19 mouse cellular contexts compared by ENCODE assay signal in the genomic region with DNA sequence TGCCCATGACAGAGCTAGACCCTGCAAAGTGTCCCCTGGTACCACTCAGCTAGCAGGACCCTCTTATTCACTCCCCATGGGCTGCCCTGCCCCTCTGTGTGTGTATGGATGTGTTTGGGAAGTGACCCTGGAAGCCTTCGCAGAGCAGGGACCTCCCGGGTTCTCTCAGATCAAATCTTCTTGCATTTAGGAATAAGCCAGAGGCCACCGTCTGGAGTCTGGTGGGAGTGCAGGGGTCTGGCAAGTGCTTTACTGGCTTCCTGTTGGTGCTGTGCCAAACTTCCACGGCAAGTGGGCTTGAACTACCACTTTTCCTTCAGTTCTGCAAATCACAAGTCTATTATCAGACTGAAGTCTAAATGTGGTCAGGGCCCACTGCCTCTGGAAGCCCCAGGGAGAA. TPM values are rescaled to one million over a fixed set of nuclear protein-coding genes. Genes with fewer than 3 reads are reported as not detected.
DNase-seq lines count a peak whose midpoint lies in the region; ATAC-seq and TF ChIP-seq lines count a peak whose summit lies in the region.
"Had no signal": no experiment of that assay in that cellular context is flagged by ENCODE, and none has a peak within 500 bp of the region (broad histone marks: within the 10 kb centered on the region; RNA-seq: fewer than 3 reads in every experiment).

No protein-coding gene starts in this region.

- H3K36me3 ChIP-seq in kidney, embryonic 14.5 days (ENCODE audit: control insufficient read depth, insufficient read depth, low read length): 0 out of 2 replicates have a peak, but pooled peaks cover 3% of the 10 kb centered on the region
- no peaks in the 10 kb centered on the region for H3K36me3 ChIP-seq in midbrain, postnatal 0 days (ENCODE audit: insufficient read depth, low read length)
- H3K36me3 ChIP-seq in midbrain, embryonic 11.5 days (ENCODE audit: control insufficient read depth, insufficient read depth, low read length): no peaks in the 10 kb centered on the region
- H3K36me3 ChIP-seq in stomach, postnatal 0 days (ENCODE audit: control insufficient read depth, insufficient read depth, low read length): no peaks in the 10 kb centered on the region
- H3K36me3 ChIP-seq in midbrain, embryonic 16.5 days (ENCODE audit: control insufficient read depth, insufficient read depth, low read length): no peaks in the 10 kb centered on the region
- H3K36me3 ChIP-seq: embryonic facial prominence, embryonic 13.5 days; limb, embryonic 13.5 days had no signal

- no peak overlapping the region for H3K4me3 ChIP-seq in gastrocnemius, adult 2 months
- H3K4me3 ChIP-seq in kidney, embryonic 14.5 days (ENCODE audit: low read length): no peak overlapping the region
- H3K4me3 ChIP-seq in midbrain, postnatal 0 days (ENCODE audit: low read depth, low read length): no peak overlapping the region
- H3K4me3 ChIP-seq in midbrain, embryonic 11.5 days (ENCODE audit: low read depth, low read length): no peak overlapping the region
- no peak overlapping the region for H3K4me3 ChIP-seq in stomach, postnatal 0 days (ENCODE audit: low read depth, low read length)
- no peak overlapping the region for H3K4me3 ChIP-seq in midbrain, embryonic 16.5 days (ENCODE audit: low read depth, low read length)
- H3K4me3 ChIP-seq: embryonic facial prominence, embryonic 13.5 days; limb, embryonic 13.5 days; megakaryocyte, embryonic 14.5 days had no signal

- H3K4me1 ChIP-seq in kidney, embryonic 14.5 days (ENCODE audit: control insufficient read depth, insufficient read depth, low read length): peaks cover 41% of the 10 kb centered on the region
- H3K4me1 ChIP-seq in midbrain, postnatal 0 days (ENCODE audit: insufficient read depth, low read length): no peaks in the 10 kb centered on the region
- H3K4me1 ChIP-seq in midbrain, embryonic 11.5 days (ENCODE audit: control insufficient read depth, insufficient read depth, low read length): no peaks in the 10 kb centered on the region
- no peaks in the 10 kb centered on the region; the same call in 1 of the 2 replicates for H3K4me1 ChIP-seq in stomach, postnatal 0 days (replicated peaks; ENCODE audit: control insufficient read depth, insufficient read depth)
- no peaks in the 10 kb centered on the region; the same call in 1 of the 2 replicates for H3K4me1 ChIP-seq in midbrain, embryonic 16.5 days (ENCODE audit: control insufficient read depth, insufficient read depth, low read length)

- DNase-seq in gastrocnemius, adult 2 months: no peak
- DNase-seq in gastrocnemius, postnatal 36 days: no peak
- peak; percentile 80 for DNase-seq in kidney, postnatal 10 days
- peak; percentile 55 for DNase-seq in midbrain, postnatal 0 days (ENCODE audit: low spot score)
- DNase-seq in midbrain, embryonic 11.5 days (ENCODE audit: low spot score, missing footprints): no peak
- no peak for DNase-seq in stomach, postnatal 0 days (ENCODE audit: low spot score)
- DNase-seq: adrenal gland, adult 8-10 months; cerebellum, adult 18-20 months; right cerebral cortex, postnatal 14 days had no signal

- no peak for ATAC-seq in kidney, embryonic 14.5 days (ENCODE audit: low FRiP score, low TSS enrichment)
- ATAC-seq in midbrain, postnatal 0 days (ENCODE audit: low FRiP score): no peak
- no peak for ATAC-seq in midbrain, embryonic 11.5 days (ENCODE audit: low FRiP score)
- ATAC-seq in stomach, postnatal 0 days (ENCODE audit: low FRiP score, low TSS enrichment): no peak
- no peak for ATAC-seq in midbrain, embryonic 16.5 days
- ATAC-seq: forebrain, embryonic 16.5 days had no signal

- intact Hi-C loops in gastrocnemius, adult 2 months (cut with DNase I): no loop called here
- intact Hi-C loops in gastrocnemius, postnatal 36 days (cut with DNase I): no loop called here

- WGBS in kidney, embryonic 14.5 days: 19% methylated on average over 4 of the region's 4 CpGs
- WGBS in midbrain, postnatal 0 days: 32% methylated on average over 4 of the region's 4 CpGs
- 41% methylated on average over 4 of the region's 4 CpGs for WGBS in midbrain, embryonic 11.5 days
- 42% methylated on average over 4 of the region's 4 CpGs for WGBS in stomach, postnatal 0 days
- 38% methylated on average over 4 of the region's 4 CpGs for WGBS in midbrain, embryonic 16.5 days

- H3K4me2 ChIP-seq in kidney, embryonic 14.5 days (replicated peaks; ENCODE audit: low read depth, low read length): no peak overlapping the region
- H3K4me2 ChIP-seq in midbrain, postnatal 0 days (ENCODE audit: low read depth, low read length, poor library complexity, severe bottlenecking): no peak overlapping the region
- no peak overlapping the region for H3K4me2 ChIP-seq in midbrain, embryonic 11.5 days
- no peak overlapping the region for H3K4me2 ChIP-seq in stomach, postnatal 0 days (replicated peaks; ENCODE audit: low read depth)
- no peak overlapping the region for H3K4me2 ChIP-seq in midbrain, embryonic 16.5 days (ENCODE audit: low read length)
- H3K4me2 ChIP-seq: embryonic facial prominence, embryonic 13.5 days; hindbrain, embryonic 14.5 days; limb, embryonic 13.5 days had no signal

- no peak for TF ChIP-seq CTCF in gastrocnemius, adult 2 months (IDR thresholded peaks at IDR 0.05)
- TF ChIP-seq CTCF in midbrain, postnatal 0 days (IDR thresholded peaks at IDR 0.05): peak; percentile 29
- TF ChIP-seq CTCF in stomach, postnatal 0 days (IDR thresholded peaks at IDR 0.05; ENCODE audit: low read depth): peak; percentile 32

- H3K27me3 ChIP-seq in kidney, embryonic 14.5 days (ENCODE audit: control insufficient read depth, insufficient read depth, low read length): peaks cover 11% of the 10 kb centered on the region
- peaks cover 24% of the 10 kb centered on the region for H3K27me3 ChIP-seq in midbrain, postnatal 0 days (ENCODE audit: insufficient read depth, low read length)
- H3K27me3 ChIP-seq in midbrain, embryonic 11.5 days (ENCODE audit: control insufficient read depth, insufficient read depth, low read length): peaks cover 24% of the 10 kb centered on the region
- no peaks in the 10 kb centered on the region for H3K27me3 ChIP-seq in stomach, postnatal 0 days (ENCODE audit: control insufficient read depth, insufficient read depth, low read length)
- H3K27me3 ChIP-seq in midbrain, embryonic 16.5 days (ENCODE audit: control insufficient read depth, insufficient read depth, low read depth, low read length): peaks cover 27% of the 10 kb centered on the region

- no peak overlapping the region for H3K9ac ChIP-seq in kidney, embryonic 14.5 days (ENCODE audit: low read depth, low read length)
- H3K9ac ChIP-seq in midbrain, postnatal 0 days (replicated peaks; ENCODE audit: low read length, poor library complexity, severe bottlenecking): no peak overlapping the region
- H3K9ac ChIP-seq in midbrain, embryonic 11.5 days (ENCODE audit: low read length): no peak overlapping the region
- H3K9ac ChIP-seq in stomach, postnatal 0 days (ENCODE audit: low read length): no peak overlapping the region
- no peak overlapping the region for H3K9ac ChIP-seq in midbrain, embryonic 16.5 days (ENCODE audit: low read depth, low read length)
- H3K9ac ChIP-seq: embryonic facial prominence, embryonic 13.5 days; hindbrain, embryonic 14.5 days; limb, embryonic 13.5 days had no signal

- no peaks in the 10 kb centered on the region for H3K9me3 ChIP-seq in kidney, embryonic 14.5 days (ENCODE audit: control insufficient read depth, low read length)
- H3K9me3 ChIP-seq in midbrain, postnatal 0 days (ENCODE audit: low read length): no peaks in the 10 kb centered on the region
- no peaks in the 10 kb centered on the region for H3K9me3 ChIP-seq in midbrain, embryonic 11.5 days (ENCODE audit: control insufficient read depth, low read length)
- no peaks in the 10 kb centered on the region for H3K9me3 ChIP-seq in stomach, postnatal 0 days (ENCODE audit: control insufficient read depth, low read length)
- H3K9me3 ChIP-seq in midbrain, embryonic 16.5 days (replicated peaks; ENCODE audit: control insufficient read depth, low read length, poor library complexity, severe bottlenecking): no peaks in the 10 kb centered on the region
- H3K9me3 ChIP-seq: embryonic facial prominence, embryonic 13.5 days; limb, embryonic 13.5 days; megakaryocyte, embryonic 14.5 days had no signal

- H3K27ac ChIP-seq in gastrocnemius, adult 2 months: 0 out of 2 replicates have a peak overlapping the region, but pooled peaks have one; percentile 7
- H3K27ac ChIP-seq in kidney, embryonic 14.5 days (ENCODE audit: low read depth, low read length): no peak overlapping the region
- no peak overlapping the region for H3K27ac ChIP-seq in midbrain, postnatal 0 days (ENCODE audit: low read depth, low read length)
- no peak overlapping the region for H3K27ac ChIP-seq in midbrain, embryonic 11.5 days (ENCODE audit: low read depth, low read length)
- H3K27ac ChIP-seq in stomach, postnatal 0 days (replicated peaks): no peak overlapping the region
- H3K27ac ChIP-seq in midbrain, embryonic 16.5 days (ENCODE audit: low read length): no peak overlapping the region
- H3K27ac ChIP-seq: embryonic facial prominence, embryonic 13.5 days; hindbrain, embryonic 14.5 days; limb, embryonic 13.5 days had no signal

- TF ChIP-seq EP300 in stomach, postnatal 0 days (optimal IDR thresholded peaks at IDR 0.05): no peak

RNA-seq across cellular contexts. Expression of a gene that starts 11.8 kb away (rescaled TPM):
- total RNA-seq in gastrocnemius, adult 2 months (2021): 10 to 100 TPM; 29.1 to 54.8 TPM
- total RNA-seq in gastrocnemius, postnatal 36 days (2021): 10 to 100 TPM; 22.0 to 22.6 TPM
- polyA plus RNA-seq in kidney, embryonic 14.5 days (2014; fragmentation: Nextera tagmentation; extraction: Ambion mirVana): 16.5 and 18.8 TPM in 2 replicates
- 1.5 and 3.8 TPM in 2 replicates for total RNA-seq in midbrain, postnatal 0 days (2014; rRNA removed)
- 0.38 and 0.49 TPM in 2 replicates for polyA plus RNA-seq in midbrain, postnatal 0 days (2015; fragmentation: Nextera tagmentation; extraction: Ambion mirVana)
- polyA plus RNA-seq in midbrain, embryonic 11.5 days (2014; fragmentation: Nextera tagmentation; extraction: Ambion mirVana): 1.1 and 2.3 TPM in 2 replicates
- 14.5 and 15.6 TPM in 2 replicates for polyA plus RNA-seq in stomach, postnatal 0 days (2015; fragmentation: Nextera tagmentation; extraction: Ambion mirVana)
- polyA plus RNA-seq in midbrain, embryonic 16.5 days (2015; fragmentation: Nextera tagmentation; extraction: Ambion mirVana): 0.31 and 0.79 TPM in 2 replicates
- polyA plus RNA-seq: neural tube, embryonic 14.5 days had no signal

RNA-seq across cellular contexts. Expression of a gene that starts 31.6 kb away (rescaled TPM):
- under 1 TPM; 0.20 to 0.33 TPM for total RNA-seq in gastrocnemius, adult 2 months (2021)
- total RNA-seq in gastrocnemius, postnatal 36 days (2021): under 1 TPM; 0.69 to 0.84 TPM
- polyA plus RNA-seq in kidney, embryonic 14.5 days (2014; fragmentation: Nextera tagmentation; extraction: Ambion mirVana): 123 and 137 TPM in 2 replicates
- 9.6 and 12.6 TPM in 2 replicates for total RNA-seq in midbrain, postnatal 0 days (2014; rRNA removed)
- polyA plus RNA-seq in midbrain, postnatal 0 days (2015; fragmentation: Nextera tagmentation; extraction: Ambion mirVana): 8.4 and 9.7 TPM in 2 replicates
- polyA plus RNA-seq in midbrain, embryonic 11.5 days (2014; fragmentation: Nextera tagmentation; extraction: Ambion mirVana): 4.2 and 6.0 TPM in 2 replicates
- polyA plus RNA-seq in stomach, postnatal 0 days (2015; fragmentation: Nextera tagmentation; extraction: Ambion mirVana): 12.5 and 14.4 TPM in 2 replicates
- 1.0 and 3.1 TPM in 2 replicates for polyA plus RNA-seq in midbrain, embryonic 16.5 days (2015; fragmentation: Nextera tagmentation; extraction: Ambion mirVana)
- total RNA-seq: adrenal gland, adult 8-10 months; heart, adult 18-20 months had no signal

RNA-seq across cellular contexts. Expression of a gene that starts 37.2 kb away (rescaled TPM):
- total RNA-seq in gastrocnemius, adult 2 months (2021): 1 to 10 TPM in 1 of 2 experiments, under 1 TPM in 1; 0.56 to 1.5 TPM
- 1 to 10 TPM; 1.8 to 4.6 TPM for total RNA-seq in gastrocnemius, postnatal 36 days (2021)
- 10.8 and 10.9 TPM in 2 replicates for polyA plus RNA-seq in kidney, embryonic 14.5 days (2014; fragmentation: Nextera tagmentation; extraction: Ambion mirVana)
- 2.4 and 3.3 TPM in 2 replicates for total RNA-seq in midbrain, postnatal 0 days (2014; rRNA removed)
- 1.7 and 2.8 TPM in 2 replicates for polyA plus RNA-seq in midbrain, postnatal 0 days (2015; fragmentation: Nextera tagmentation; extraction: Ambion mirVana)
- 2.3 and 2.9 TPM in 2 replicates for polyA plus RNA-seq in midbrain, embryonic 11.5 days (2014; fragmentation: Nextera tagmentation; extraction: Ambion mirVana)
- 7.3 and 8.6 TPM in 2 replicates for polyA plus RNA-seq in stomach, postnatal 0 days (2015; fragmentation: Nextera tagmentation; extraction: Ambion mirVana)
- 2.0 and 2.1 TPM in 2 replicates for polyA plus RNA-seq in midbrain, embryonic 16.5 days (2015; fragmentation: Nextera tagmentation; extraction: Ambion mirVana)

RNA-seq across cellular contexts. Expression of a gene that starts 47.4 kb away (rescaled TPM):
- total RNA-seq in gastrocnemius, adult 2 months (2021): not detected
- not detected for total RNA-seq in gastrocnemius, postnatal 36 days (2021)
- 5.8 and 9.9 TPM in 2 replicates for polyA plus RNA-seq in kidney, embryonic 14.5 days (2014; fragmentation: Nextera tagmentation; extraction: Ambion mirVana)
- 4.4 and 6.4 TPM in 2 replicates for total RNA-seq in midbrain, postnatal 0 days (2014; rRNA removed)
- 18.2 and 19.9 TPM in 2 replicates for polyA plus RNA-seq in midbrain, postnatal 0 days (2015; fragmentation: Nextera tagmentation; extraction: Ambion mirVana)
- not detected in 2 replicates for polyA plus RNA-seq in midbrain, embryonic 11.5 days (2014; fragmentation: Nextera tagmentation; extraction: Ambion mirVana)
- polyA plus RNA-seq in stomach, postnatal 0 days (2015; fragmentation: Nextera tagmentation; extraction: Ambion mirVana): 2.2 TPM in 2 replicates
- 4.9 and 7.0 TPM in 2 replicates for polyA plus RNA-seq in midbrain, embryonic 16.5 days (2015; fragmentation: Nextera tagmentation; extraction: Ambion mirVana)
- total RNA-seq: heart, adult 18-20 months; heart, postnatal 10 days had no signal

Comparison
In these comparisons a context has a peak if more than half of its experiments do, and no peak if none do; other contexts are left out.
1. DNase-seq: peak in kidney, postnatal 10 days (single experiment) and midbrain, postnatal 0 days (single experiment); none in gastrocnemius, adult 2 months (single experiment), gastrocnemius, postnatal 36 days (0 of 2), midbrain, embryonic 11.5 days (single experiment) and stomach, postnatal 0 days (single experiment).